Mouse (Mus musculus) lung, embryonic 14.5 days (tissue): ENCODE data around the gene Engase. TPM values are rescaled to one million over a fixed set of nuclear protein-coding genes. Genes with fewer than 3 reads are reported as not detected.

Source experiments
- ATAC-seq: fragments of 200-750 bp; cut with Nextera tagmentation; 2 replicates; pipeline ENCODE4 v1.8.0; 2017; ENCODE audit warnings: mild to moderate bottlenecking, moderate TSS enrichment, moderate library complexity; ENCODE audit not compliant: insufficient read depth
- DNase-seq: peaks from one replicate; pipeline ENCODE4 v3.0.0-alpha.2; 2015
- H3K27ac ChIP-seq: fragments of 300-500 bp; sonication (generic); 2 replicates; pipeline ENCODE4 v1.5.1; 2014; ENCODE audit warnings: low read depth, mild to moderate bottlenecking, moderate library complexity
- H3K27me3 ChIP-seq: fragments of 300-500 bp; sonication (generic); 2 replicates; pipeline ENCODE4 v1.6.1; 2014; ENCODE audit warnings: low read length, control low read depth; ENCODE audit not compliant: insufficient read depth
- H3K36me3 ChIP-seq: fragments of 300-500 bp; sonication (generic); 2 replicates; pipeline ENCODE4 v1.6.1; 2014; ENCODE audit warnings: control low read depth; ENCODE audit not compliant: insufficient read depth
- H3K4me1 ChIP-seq: fragments of 300-500 bp; sonication (generic); 2 replicates; pipeline ENCODE4 v1.6.1; 2014; ENCODE audit warnings: antibody characterized with exemption, control low read depth; ENCODE audit not compliant: insufficient read depth
- H3K4me2 ChIP-seq: fragments of 300-500 bp; sonication (generic); 2 replicates; pipeline ENCODE4 v1.6.1; 2014; ENCODE audit warnings: mild to moderate bottlenecking
- H3K4me3 ChIP-seq: fragments of 300-500 bp; sonication (generic); 2 replicates; pipeline ENCODE4 v1.5.1; 2014; ENCODE audit warnings: low read depth, low read length
- H3K9ac ChIP-seq: fragments of 300-500 bp; sonication (generic); 2 replicates; pipeline ENCODE4 v1.6.1; 2014
- H3K9me3 ChIP-seq: fragments of 300-500 bp; sonication (generic); 2 replicates; pipeline ENCODE4 v1.6.1; 2016; ENCODE audit warnings: low read depth, low read length, control low read depth
- CTCF ChIP-seq: IDR thresholded peaks from 2 replicates; pipeline ENCODE4 v1.5.1; 2016; ENCODE audit warnings: antibody characterized with exemption, low read depth
- WGBS: fragments of 180-500 bp; shearing (Covaris S2); extraction: QIAGEN DNeasy Blood & Tissue Kit; methylation state at CpG from one replicate; pipeline ENCODE4 v1.1.7; 2014; 5-methylcytosine and 5-hydroxymethylcytosine counted together
- polyA plus RNA-seq: library from polyadenylated mRNA; unstranded; fragments of >200 nt; fragmentation: Nextera tagmentation; extraction: Ambion mirVana; gene quantifications from 2 replicates; pipeline ENCODE4 v1.2.1, GENCODE M21; 2014

Engase gene
- polyA plus RNA-seq, 1 experiment from 2014 or later, result 10.5 TPM

- H3K27ac ChIP-seq, result no peak overlapping the region
- H3K36me3 ChIP-seq, result peaks cover 27% of the 10 kb centered on the region; the same call in 1 of the 2 replicates
- H3K9me3 ChIP-seq, result no peaks in the 10 kb centered on the region
- H3K9ac ChIP-seq, result no peak overlapping the region
- H3K4me1 ChIP-seq, result peaks cover 2% of the 10 kb centered on the region; the same call in 1 of the 2 replicates
- TF ChIP-seq CTCF, result no peak
- 77% methylated on average over 14 of the region's 14 CpGs for WGBS
- ATAC-seq (no peak), DNase-seq (no peak)
- H3K27me3 ChIP-seq, result no peaks in the 10 kb centered on the region
- no peak overlapping the region for H3K4me2 ChIP-seq
- H3K4me3 ChIP-seq, result no peak overlapping the region
Observed at GRCm38 (mm10) chr11:118481751-118482150, 5.1 kb downstream of the Engase start.

GRCm38 (mm10) chr11:118484169-118484568, 7.5 kb downstream of the Engase start:
- Histone ChIP-seq H3K9me3 (no peaks in the 10 kb centered on the region), H3K9ac (no peak overlapping the region), H3K27me3 (no peaks in the 10 kb centered on the region), H3K36me3 (peaks cover 34% of the 10 kb centered on the region; the same call in 1 of the 2 replicates), H3K4me2 (no peak overlapping the region), H3K4me1 (no peaks in the 10 kb centered on the region), H3K27ac (no peak overlapping the region), H3K4me3 (no peak overlapping the region)
- WGBS, result 83% methylated on average over 8 of the region's 8 CpGs
- ATAC-seq, result no peak
- DNase-seq, result no peak
- no peak for TF ChIP-seq CTCF

- H3K27me3 ChIP-seq, result no peaks in the 10 kb centered on the region
- H3K9ac ChIP-seq, result no peak overlapping the region
- TF ChIP-seq CTCF, result no peak
- no peak overlapping the region for H3K4me2 ChIP-seq
- no peaks in the 10 kb centered on the region for H3K4me1 ChIP-seq
- WGBS, result 60% methylated on average over 11 of the region's 11 CpGs
- peaks cover 28% of the 10 kb centered on the region; the same call in 1 of the 2 replicates for H3K36me3 ChIP-seq
- no peak overlapping the region for H3K27ac ChIP-seq
- H3K4me3 ChIP-seq, result no peak overlapping the region
- H3K9me3 ChIP-seq, result no peaks in the 10 kb centered on the region
- DNase-seq (no peak), ATAC-seq (no peak)
Observed at GRCm38 (mm10) chr11:118485338-118485737, 8.7 kb downstream of the Engase start.

GRCm38 (mm10) chr11:118485780-118486179, 9.2 kb downstream of the Engase start:
- no peak for TF ChIP-seq CTCF
- Histone ChIP-seq H3K4me3 (no peak overlapping the region), H3K9me3 (no peaks in the 10 kb centered on the region), H3K4me2 (no peak overlapping the region), H3K4me1 (no peaks in the 10 kb centered on the region), H3K27me3 (no peaks in the 10 kb centered on the region), H3K9ac (no peak overlapping the region), H3K36me3 (peaks cover 28% of the 10 kb centered on the region; the same call in 1 of the 2 replicates), H3K27ac (no peak overlapping the region)
- ATAC-seq (no peak), DNase-seq (no peak)
- WGBS, result 85% methylated on average over 3 of the region's 3 CpGs

DNA sequence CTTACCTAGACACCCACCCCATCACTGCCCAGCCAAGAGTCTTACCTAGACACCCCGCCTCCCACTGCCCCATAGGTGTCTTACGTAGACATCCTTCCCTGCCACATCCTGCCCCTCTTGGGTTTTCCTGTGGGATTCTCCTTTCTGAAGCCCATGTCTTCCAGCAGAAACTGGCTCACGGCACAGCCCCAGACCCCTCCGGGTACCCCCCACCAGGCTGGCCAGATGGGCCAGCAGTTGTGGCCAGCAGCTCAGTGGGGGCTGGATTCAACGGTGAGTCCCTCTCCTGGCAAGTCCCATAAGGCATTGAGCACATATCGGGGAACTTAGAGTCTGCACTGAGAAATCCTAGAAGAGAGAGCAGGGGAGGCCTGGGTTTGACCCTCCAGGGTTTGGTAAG, 9.7 kb downstream of the Engase start:
- Histone ChIP-seq H3K9me3 (no peaks in the 10 kb centered on the region), H3K27ac (no peak overlapping the region), H3K27me3 (no peaks in the 10 kb centered on the region), H3K36me3 (peaks cover 27% of the 10 kb centered on the region; the same call in 1 of the 2 replicates), H3K4me2 (no peak overlapping the region), H3K4me3 (no peak overlapping the region), H3K9ac (no peak overlapping the region), H3K4me1 (no peaks in the 10 kb centered on the region)
- no peak for TF ChIP-seq CTCF
- DNase-seq (no peak), ATAC-seq (no peak)
- WGBS, result 79% methylated on average over 6 of the region's 6 CpGs

- H3K4me3 ChIP-seq, result no peak overlapping the region
- H3K27ac ChIP-seq, result no peak overlapping the region
- no peak for DNase-seq
- H3K9ac ChIP-seq, result no peak overlapping the region
- H3K4me2 ChIP-seq, result no peak overlapping the region
- no peak for ATAC-seq
- WGBS, result 77% methylated on average over 28 of the region's 29 CpGs
- TF ChIP-seq CTCF, result no peak
- H3K4me1 ChIP-seq, result no peaks in the 10 kb centered on the region
- peaks cover 21% of the 10 kb centered on the region; the same call in 1 of the 2 replicates for H3K36me3 ChIP-seq
- H3K9me3 ChIP-seq, result no peaks in the 10 kb centered on the region
- H3K27me3 ChIP-seq, result no peaks in the 10 kb centered on the region
Observed at GRCm38 (mm10) chr11:118486881-118487772, 10.5 kb downstream of the Engase start.

GRCm38 (mm10) chr11:118488191-118488906, 11.7 kb downstream of the Engase start:
- Histone ChIP-seq H3K4me2 (no peak overlapping the region), H3K4me1 (no peaks in the 10 kb centered on the region), H3K9ac (no peak overlapping the region), H3K4me3 (no peak overlapping the region), H3K27me3 (no peaks in the 10 kb centered on the region), H3K27ac (no peak overlapping the region), H3K9me3 (no peaks in the 10 kb centered on the region), H3K36me3 (peaks cover 14% of the 10 kb centered on the region; the same call in 1 of the 2 replicates)
- TF ChIP-seq CTCF, result peak; percentile 46
- DNase-seq (peak; percentile 24), ATAC-seq (no peak)
- 69% methylated on average over 8 of the region's 8 CpGs for WGBS
